Mouse (Mus musculus): ENCODE results near the gene Rpp21.

GRCm38 (mm10) chr17:36261511-36262166 is 3.8 kb upstream of the Rpp21 start:
- TF ChIP-seq CTCF (conservative IDR thresholded peaks at IDR 0.05 in 1 of 2, IDR thresholded peaks at IDR 0.05 in 1 of 2; ENCODE audit: low read depth in 2 of 2, low read length in 2 of 2), result no peak
- no peak for TF ChIP-seq ETS1 (conservative IDR thresholded peaks at IDR 0.05; ENCODE audit: low read depth, low read length)
- no peak for TF ChIP-seq POLR2AphosphoS2 (IDR thresholded peaks at IDR 0.05; ENCODE audit: low read depth, low read length)
- no peak for TF ChIP-seq NRF1 (IDR thresholded peaks at IDR 0.05; ENCODE audit: low read depth, low read length)
- no peak for TF ChIP-seq HCFC1 (IDR thresholded peaks at IDR 0.05; ENCODE audit: low read depth, low read length)
- TF ChIP-seq MAZ (IDR thresholded peaks at IDR 0.05; ENCODE audit: low read depth, low read length), result no peak
- no peak for TF ChIP-seq JUND (conservative IDR thresholded peaks at IDR 0.05; ENCODE audit: low read depth, low read length)
